In the genomic region with DNA sequence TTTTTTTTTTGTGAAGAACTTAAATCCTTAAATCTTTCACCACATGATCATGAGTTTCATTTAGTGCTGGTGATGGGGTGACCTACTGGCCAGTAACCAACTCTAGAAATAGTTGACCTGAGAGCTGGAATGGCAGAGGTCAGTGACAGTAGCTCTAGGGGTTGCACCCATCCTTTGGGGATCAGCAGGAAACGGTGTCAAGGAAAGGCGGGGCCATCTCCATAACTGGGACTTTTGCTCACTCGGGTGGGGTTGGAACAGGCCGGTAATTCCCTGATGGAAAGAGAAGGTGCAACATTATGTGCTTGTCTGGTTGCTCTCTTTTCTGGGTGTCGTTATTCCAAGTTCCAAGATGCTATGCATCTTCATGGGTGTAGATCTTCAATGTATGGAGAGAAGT, we compare ENCODE assay signal across 22 mouse cellular contexts. TPM values are rescaled to one million over a fixed set of nuclear protein-coding genes. Genes with fewer than 3 reads are reported as not detected.
DNase-seq lines count a peak whose midpoint lies in the region; TF ChIP-seq lines count a peak whose summit lies in the region.
"Had no signal": no experiment of that assay in that cellular context is flagged by ENCODE, and none has a peak within 500 bp of the region (broad histone marks: within the 10 kb centered on the region; RNA-seq: fewer than 3 reads in every experiment).

No protein-coding gene starts in this region.

- TF ChIP-seq POLR2A in heart, adult 2 months (IDR thresholded peaks at IDR 0.05; ENCODE audit: insufficient read depth, low read depth, low read length), result no peak
- TF ChIP-seq POLR2A in kidney, adult 2 months (IDR thresholded peaks at IDR 0.05; ENCODE audit: low read depth, low read length), result no peak

- 0 out of 2 replicates have a peak, but pooled peaks have one; percentile 29 for TF ChIP-seq EP300 in heart, adult 2 months (IDR thresholded peaks at IDR 0.05; ENCODE audit: insufficient read depth, low read depth, low read length)

- H3K4me3 ChIP-seq in gastrocnemius, adult 2 months, result no peak overlapping the region
- no peak overlapping the region for H3K4me3 ChIP-seq in heart, adult 2 months
- H3K4me3 ChIP-seq in kidney, adult 2 months (ENCODE audit: insufficient read depth, low read depth, low read length), result no peak overlapping the region
- H3K4me3 ChIP-seq: embryonic facial prominence, embryonic 10.5 days; embryonic facial prominence, embryonic 12.5 days; forebrain, embryonic 13.5 days; forebrain, embryonic 15.5 days had no signal

- H3K79me2 ChIP-seq in heart, adult 2 months (replicated peaks; ENCODE audit: control insufficient read depth, insufficient read depth, low read length), result no peaks in the 10 kb centered on the region

- no peak for TF ChIP-seq CTCF in gastrocnemius, adult 2 months (IDR thresholded peaks at IDR 0.05)
- TF ChIP-seq CTCF in heart, adult 2 months (IDR thresholded peaks at IDR 0.05), result no peak
- TF ChIP-seq CTCF in kidney, adult 2 months (conservative IDR thresholded peaks at IDR 0.05; ENCODE audit: insufficient read depth, insufficient read length, low read depth, low read length), result no peak

- peaks cover 10% of the 10 kb centered on the region for H3K4me1 ChIP-seq in heart, adult 2 months (ENCODE audit: control insufficient read depth, insufficient read depth, low read length)
- peaks cover under 1% of the 10 kb centered on the region; the same call in 1 of the 2 replicates for H3K4me1 ChIP-seq in kidney, adult 2 months (ENCODE audit: control insufficient read depth, insufficient read depth, low read length)

- H3K27ac ChIP-seq in gastrocnemius, adult 2 months, result peak overlapping the region; percentile 17; the same call in 1 of the 2 replicates
- peak overlapping the region; percentile 47 for H3K27ac ChIP-seq in heart, adult 2 months
- H3K27ac ChIP-seq in kidney, adult 2 months (ENCODE audit: insufficient read depth, low read depth, low read length), result no peak overlapping the region
- H3K27ac ChIP-seq: embryonic facial prominence, embryonic 10.5 days; embryonic facial prominence, embryonic 12.5 days; forebrain, embryonic 13.5 days; forebrain, embryonic 15.5 days had no signal

- DNase-seq in gastrocnemius, adult 2 months, result peak; percentile 32
- DNase-seq in gastrocnemius, postnatal 4 days (ENCODE audit: low spot score in 2 of 2), result no peak
- DNase-seq in heart, adult 2 months, result peak in 1 of 2 experiments; percentile 46
- DNase-seq in heart, postnatal 36 days, result no peak
- DNase-seq in kidney, adult 2 months, result peak; percentile 19
- DNase-seq in kidney, adult 8-10 months, result no peak
- DNase-seq: adrenal gland, adult 8-10 months; adrenal gland, postnatal 14 days; adrenal gland, postnatal 36 days; B cell, adult 2 months; cerebellum, adult 11-12 months; cerebellum, adult 2 months; cerebellum, adult 9-10 months; cerebellum, postnatal 10 days; cerebellum, postnatal 25 days had no signal

- H3K9ac ChIP-seq in heart, adult 2 months (ENCODE audit: low read depth, low read length), result no peak overlapping the region
- H3K9ac ChIP-seq: embryonic facial prominence, embryonic 12.5 days; forebrain, embryonic 13.5 days; forebrain, embryonic 15.5 days had no signal

- 57% methylated on average over 5 of the region's 5 CpGs for WGBS in heart, adult 2 months
- 80% methylated on average over 5 of the region's 5 CpGs for WGBS in kidney, adult 2 months

- intact Hi-C loops in gastrocnemius, adult 2 months (cut with DNase I), result no loop called here
- intact Hi-C loops in heart, adult 2 months (cut with DNase I), result no loop called here
- intact Hi-C loops in heart, postnatal 36 days (cut with DNase I), result no loop called here

- no peaks in the 10 kb centered on the region; the same call in 1 of the 2 replicates for H3K36me3 ChIP-seq in heart, adult 2 months (ENCODE audit: control insufficient read depth, insufficient read depth, low read length)
- H3K36me3 ChIP-seq in kidney, adult 2 months (ENCODE audit: control insufficient read depth, insufficient read depth, low read length), result no peaks in the 10 kb centered on the region
- H3K36me3 ChIP-seq: embryonic facial prominence, embryonic 10.5 days; embryonic facial prominence, embryonic 12.5 days; forebrain, embryonic 15.5 days; G1E had no signal

- no peaks in the 10 kb centered on the region for H3K27me3 ChIP-seq in heart, adult 2 months (ENCODE audit: control insufficient read depth, insufficient read depth, low read length)
- no peaks in the 10 kb centered on the region for H3K27me3 ChIP-seq in kidney, adult 2 months (replicated peaks; ENCODE audit: control insufficient read depth, insufficient read depth, low read length)
- H3K27me3 ChIP-seq: CH12.LX; embryonic facial prominence, embryonic 12.5 days; forebrain, embryonic 13.5 days; forebrain, embryonic 15.5 days; Patski had no signal

RNA-seq across cellular contexts. Expression of gene Csf1, which starts 38.7 kb away (rescaled TPM):
- total RNA-seq in gastrocnemius, adult 2 months (2021), result 1 to 10 TPM; 7.9 to 8.5 TPM
- total RNA-seq in gastrocnemius, postnatal 4 days (2021), result 10 to 100 TPM; 25.8 to 26.4 TPM
- total RNA-seq in heart, adult 2 months (2021), result 10 to 100 TPM; 30.0 to 41.7 TPM
- 32.9 and 44.0 TPM in 2 replicates for polyA plus RNA-seq in heart, adult 2 months (2012; rRNA removed)
- total RNA-seq in heart, postnatal 36 days (2021), result 10 to 100 TPM; 34.4 to 49.5 TPM
- polyA plus RNA-seq in kidney, adult 2 months (2012; rRNA removed), result 10.7 and 12.4 TPM in 2 replicates

Comparison
In these comparisons a context has a peak if more than half of its experiments do, and no peak if none do; other contexts are left out.
1. DNase-seq: peak in gastrocnemius, adult 2 months (single experiment) and kidney, adult 2 months (single experiment); none in gastrocnemius, postnatal 4 days (0 of 2), heart, postnatal 36 days (0 of 2) and kidney, adult 8-10 months (0 of 2).